Mouse (Mus musculus) liver, embryonic 16.5 days (tissue): ENCODE measurements at regions not wholly inside any gene's neighbourhood (a gene's known extent, or its start where the extent isn't known, plus 50 kb on each side); places are given as distances from the start of the nearest gene placed in this dataset.

Experiments
- ATAC-seq: fragments of 200-750 bp; cut with Nextera tagmentation; 2 replicates; pipeline ENCODE4 v1.8.0; 2017; ENCODE audit warnings: low read depth, mild to moderate bottlenecking, moderate number of reproducible peaks, moderate library complexity
- H3K27ac ChIP-seq: fragments of 300-500 bp; sonication (generic); 2 replicates; pipeline ENCODE4 v1.5.1; 2014; ENCODE audit warnings: mild to moderate bottlenecking, low read length
- H3K27me3 ChIP-seq: fragments of 300-500 bp; sonication (generic); 2 replicates; pipeline ENCODE4 v1.6.1; 2014; ENCODE audit warnings: low read depth, low read length, mixed read lengths; ENCODE audit not compliant: control insufficient read depth, insufficient read depth
- H3K36me3 ChIP-seq: fragments of 300-500 bp; sonication (generic); 2 replicates; pipeline ENCODE4 v1.6.1; 2014; ENCODE audit warnings: mild to moderate bottlenecking; ENCODE audit not compliant: control insufficient read depth, insufficient read depth
- H3K4me1 ChIP-seq: fragments of 300-500 bp; sonication (generic); 2 replicates; pipeline ENCODE4 v1.6.1; 2014; ENCODE audit warnings: low read depth, low read length, mixed read lengths; ENCODE audit not compliant: control insufficient read depth
- H3K4me2 ChIP-seq: fragments of 300-500 bp; sonication (generic); 2 replicates; pipeline ENCODE4 v1.6.1; 2014; ENCODE audit warnings: low read depth, low read length, mixed read lengths
- H3K4me3 ChIP-seq: fragments of 300-500 bp; sonication (generic); 2 replicates; pipeline ENCODE4 v1.5.1; 2014; ENCODE audit warnings: low read depth, mild to moderate bottlenecking, low read length
- H3K9ac ChIP-seq: fragments of 300-500 bp; sonication (generic); 2 replicates; pipeline ENCODE4 v1.6.1; 2014; ENCODE audit warnings: low read depth, low read length
- H3K9me3 ChIP-seq: fragments of 300-500 bp; sonication (generic); replicated peaks from 2 replicates; pipeline ENCODE4 v1.6.1; 2016; ENCODE audit warnings: low read length; ENCODE audit not compliant: control insufficient read depth
- WGBS: fragments of 180-500 bp; shearing (Covaris S2); extraction: QIAGEN DNeasy Blood & Tissue Kit; methylation state at CpG from one replicate; pipeline ENCODE4 v1.1.7; 2014; ENCODE audit not compliant: insufficient replicate concordance; 5-methylcytosine and 5-hydroxymethylcytosine counted together

- Histone ChIP-seq H3K9me3 (no peaks in the 10 kb centered on the region), H3K4me2 (no peak overlapping the region), H3K9ac (no peak overlapping the region), H3K36me3 (no peaks in the 10 kb centered on the region), H3K4me1 (no peaks in the 10 kb centered on the region), H3K4me3 (no peak overlapping the region), H3K27me3 (no peaks in the 10 kb centered on the region), H3K27ac (no peak overlapping the region)
- no peak for ATAC-seq
- WGBS = 68% methylated on average over 7 of the region's 7 CpGs
These were observed 137.8 kb upstream of the Tbca start for GRCm38 (mm10) chr13:94650951-94651350.

DNA sequence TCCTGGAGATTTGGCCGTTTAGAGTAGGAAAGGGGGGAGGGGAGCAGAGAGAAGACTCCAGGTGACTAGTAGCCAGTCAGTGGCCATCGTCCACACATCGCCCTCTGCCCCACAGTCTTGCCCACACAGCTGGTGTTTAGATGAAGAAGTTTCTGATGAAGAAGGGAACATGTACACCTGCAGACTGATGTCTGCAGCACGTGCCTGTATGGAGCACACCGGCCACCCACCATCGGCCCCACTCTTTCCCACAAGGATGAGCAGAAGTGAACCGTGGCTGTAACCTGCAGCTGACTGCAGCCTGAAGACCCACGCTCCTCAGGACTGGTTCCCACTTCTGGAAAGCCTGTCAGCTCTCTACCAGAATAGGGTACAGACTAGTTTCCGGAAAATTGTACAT, 121.1 kb upstream of the Tbca start:
- no peak overlapping the region for H3K27ac ChIP-seq
- no peak overlapping the region for H3K9ac ChIP-seq
- H3K36me3 ChIP-seq = no peaks in the 10 kb centered on the region
- no peaks in the 10 kb centered on the region for H3K9me3 ChIP-seq
- no peak for ATAC-seq
- H3K4me1 ChIP-seq = no peaks in the 10 kb centered on the region
- H3K4me3 ChIP-seq = no peak overlapping the region
- 61% methylated on average over 9 of the region's 9 CpGs for WGBS
- H3K4me2 ChIP-seq = no peak overlapping the region
- H3K27me3 ChIP-seq = no peaks in the 10 kb centered on the region; the same call in 1 of the 2 replicates

DNA sequence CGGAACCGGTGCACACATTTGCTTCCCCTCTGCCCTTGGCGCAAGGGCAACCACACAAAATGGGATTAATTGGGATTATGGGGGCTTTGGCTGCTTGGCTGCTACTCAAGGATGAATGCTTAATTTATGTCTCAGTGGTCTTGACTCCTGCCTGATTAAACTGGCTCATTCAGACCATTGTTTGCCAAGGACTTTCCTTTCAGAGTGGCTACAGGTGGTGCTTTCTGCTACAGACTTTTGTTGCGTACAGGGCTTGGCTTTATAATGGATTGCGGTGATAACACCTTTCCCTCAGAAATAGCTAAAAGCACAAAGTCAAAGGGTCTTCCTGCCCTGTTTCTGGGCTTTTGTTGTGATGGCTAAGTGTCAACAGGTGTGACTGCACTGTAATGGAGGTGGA, 120.4 kb upstream of the Tbca start:
- H3K36me3 ChIP-seq = no peaks in the 10 kb centered on the region
- no peaks in the 10 kb centered on the region for H3K9me3 ChIP-seq
- no peak overlapping the region for H3K4me3 ChIP-seq
- no peak overlapping the region for H3K27ac ChIP-seq
- no peak overlapping the region for H3K9ac ChIP-seq
- no peaks in the 10 kb centered on the region; the same call in 1 of the 2 replicates for H3K27me3 ChIP-seq
- H3K4me1 ChIP-seq = no peaks in the 10 kb centered on the region
- ATAC-seq = no peak
- H3K4me2 ChIP-seq = no peak overlapping the region
- 61% methylated on average over 5 of the region's 5 CpGs for WGBS

GRCm38 (mm10) chr13:94669106-94669683, 119.5 kb upstream of the Tbca start:
- no peaks in the 10 kb centered on the region; the same call in 1 of the 2 replicates for H3K27me3 ChIP-seq
- no peaks in the 10 kb centered on the region for H3K9me3 ChIP-seq
- H3K9ac ChIP-seq = no peak overlapping the region
- ATAC-seq = no peak
- no peak overlapping the region for H3K4me2 ChIP-seq
- H3K4me1 ChIP-seq = no peaks in the 10 kb centered on the region
- WGBS = 49% methylated on average over 9 of the region's 9 CpGs
- no peak overlapping the region for H3K27ac ChIP-seq
- no peak overlapping the region for H3K4me3 ChIP-seq
- no peaks in the 10 kb centered on the region for H3K36me3 ChIP-seq

- H3K9me3 ChIP-seq = no peaks in the 10 kb centered on the region
- H3K4me3 ChIP-seq = no peak overlapping the region
- 74% methylated on average over 11 of the region's 11 CpGs for WGBS
These were observed 118.4 kb upstream of the Tbca start for GRCm38 (mm10) chr13:94670266-94670665.

GRCm38 (mm10) chr13:94670961-94671360, 117.7 kb upstream of the Tbca start:
- Histone ChIP-seq H3K27me3 (no peaks in the 10 kb centered on the region; the same call in 1 of the 2 replicates), H3K9me3 (no peaks in the 10 kb centered on the region), H3K27ac (no peak overlapping the region), H3K36me3 (no peaks in the 10 kb centered on the region), H3K4me1 (no peaks in the 10 kb centered on the region), H3K4me3 (no peak overlapping the region), H3K4me2 (no peak overlapping the region), H3K9ac (no peak overlapping the region)
- ATAC-seq = no peak
- 67% methylated on average over 8 of the region's 8 CpGs for WGBS

More at GRCm38 (mm10) chr13:94670266-94670665, 118.4 kb upstream of the Tbca start:
- H3K36me3 ChIP-seq = no peaks in the 10 kb centered on the region
- no peak overlapping the region for H3K27ac ChIP-seq
- no peak for ATAC-seq
- H3K9ac ChIP-seq = no peak overlapping the region
- no peaks in the 10 kb centered on the region; the same call in 1 of the 2 replicates for H3K27me3 ChIP-seq
- no peaks in the 10 kb centered on the region for H3K4me1 ChIP-seq
- no peak overlapping the region for H3K4me2 ChIP-seq

GRCm38 (mm10) chr13:94680492-94681168, 108.1 kb upstream of the Tbca start:
- no peak for ATAC-seq
- 45% methylated on average over 17 of the region's 17 CpGs for WGBS
- H3K9ac ChIP-seq = no peak overlapping the region
- H3K27ac ChIP-seq = no peak overlapping the region
- no peaks in the 10 kb centered on the region for H3K9me3 ChIP-seq
- no peaks in the 10 kb centered on the region for H3K27me3 ChIP-seq
- no peaks in the 10 kb centered on the region for H3K4me1 ChIP-seq
- H3K36me3 ChIP-seq = no peaks in the 10 kb centered on the region
- H3K4me3 ChIP-seq = no peak overlapping the region
- H3K4me2 ChIP-seq = no peak overlapping the region

DNA sequence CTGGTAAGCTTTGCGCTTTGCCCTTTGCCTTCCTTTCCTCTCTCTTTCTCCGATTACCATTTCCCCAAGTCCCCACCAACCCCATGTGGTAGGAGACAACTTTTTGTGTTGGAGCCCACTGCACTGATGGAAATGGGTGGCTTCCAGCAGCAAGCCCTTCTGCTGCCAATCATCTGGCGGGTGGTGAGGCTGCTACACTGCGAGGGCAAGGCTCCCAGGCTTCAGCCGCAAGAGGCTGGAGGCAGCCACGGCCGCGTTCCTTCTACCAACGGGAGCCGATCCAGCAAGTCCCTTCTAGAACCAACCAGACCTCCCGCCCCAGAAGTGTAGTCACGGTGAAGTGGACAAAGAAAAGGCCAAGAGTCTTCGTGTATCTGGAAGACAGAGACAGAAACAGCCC, 107.1 kb upstream of the Tbca start:
- Histone ChIP-seq H3K4me1 (no peaks in the 10 kb centered on the region), H3K4me2 (no peak overlapping the region), H3K4me3 (no peak overlapping the region), H3K27ac (no peak overlapping the region), H3K27me3 (no peaks in the 10 kb centered on the region), H3K9me3 (no peaks in the 10 kb centered on the region), H3K9ac (no peak overlapping the region), H3K36me3 (no peaks in the 10 kb centered on the region)
- ATAC-seq = no peak
- 86% methylated on average over 13 of the region's 13 CpGs for WGBS

DNA sequence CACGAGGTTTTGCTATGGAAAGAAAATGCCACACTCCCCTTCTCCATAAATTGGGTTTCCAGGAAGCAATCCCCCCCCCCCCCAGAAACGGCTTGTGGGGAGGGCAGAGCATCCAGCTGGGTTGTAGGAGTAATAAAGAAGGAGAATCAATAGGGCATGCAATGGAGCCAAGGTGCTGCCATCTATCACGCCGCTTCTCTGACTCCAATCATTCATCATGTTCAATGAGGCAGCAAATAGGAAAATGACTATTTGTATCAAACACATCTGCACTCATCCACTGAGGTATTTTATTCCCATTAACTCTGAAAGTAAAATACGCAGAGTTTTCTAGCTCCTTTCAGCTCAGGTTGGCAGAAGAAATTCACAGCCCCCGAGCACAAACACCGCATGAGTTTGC, 103.5 kb upstream of the Tbca start:
- Histone ChIP-seq H3K4me2 (no peak overlapping the region), H3K9me3 (no peaks in the 10 kb centered on the region), H3K4me3 (no peak overlapping the region), H3K9ac (no peak overlapping the region), H3K4me1 (no peaks in the 10 kb centered on the region), H3K27ac (no peak overlapping the region), H3K36me3 (no peaks in the 10 kb centered on the region), H3K27me3 (no peaks in the 10 kb centered on the region)
- WGBS = 58% methylated on average over 7 of the region's 7 CpGs
- no peak for ATAC-seq
